Mouse (Mus musculus): ENCODE data around the gene Caln1.

GRCm38 (mm10) chr5:130330801-130331200 is 38.5 kb upstream of the Caln1 start:
- TF ChIP-seq CTCF (IDR thresholded peaks at IDR 0.05), result no peak
- TF ChIP-seq EP300 (IDR thresholded peaks at IDR 0.05), result no peak
